Mouse (Mus musculus) left cerebral cortex, postnatal 4 days (tissue): ENCODE results near the gene Slc31a1. TPM values are rescaled to one million over a fixed set of nuclear protein-coding genes. Genes with fewer than 3 reads are reported as not detected.
A peak's percentile ranks its signal among the peaks of the same experiment; 100 is the strongest.

Experiments
- DNase-seq: peaks from one replicate; pipeline ENCODE4 v3.0.0-alpha.2; 2022
- intact Hi-C: fragments of 180-260 bp; cut with DNase I; formaldehyde crosslinking; loops from one replicate; pipeline ENCODE4 v1.15.1; 2025
- total RNA-seq, 2 experiments: library from RNA; stranded (reverse); gene quantifications; 2 replicates each; pipeline ENCODE4 v1.2.3; 2021

Slc31a1 gene
- total RNA-seq, 2 experiments from 2014 or later, result 26.7 to 28.7 TPM

GRCm38 (mm10) chr4:62398956-62399355 lies 38.4 kb downstream of the Slc31a1 start:
- intact Hi-C loops, result no loop called here
- DNase-seq, result no peak

GRCm38 (mm10) chr4:62406133-62406532 lies 45.6 kb downstream of the Slc31a1 start:
- DNase-seq, result no peak
- intact Hi-C loops, result no loop called here

GRCm38 (mm10) chr4:62407730-62408582 lies 47.4 kb downstream of the Slc31a1 start:
- intact Hi-C loops, result no loop called here
- peak; percentile 35 for DNase-seq

- DNase-seq, result peak; percentile 99
- intact Hi-C loops, result no loop called here
Observed at GRCm38 (mm10) chr4:62408601-62409282, 48.2 kb downstream of the Slc31a1 start, which contains the start of the genes Cdc26 and Prpf4. Gene Cdc26 (minus strand): TSS chr4:62408642. Gene Prpf4 (plus strand): TSS chr4:62408797.

GRCm38 (mm10) chr4:62409615-62410014 lies 49.1 kb downstream of the Slc31a1 start:
- intact Hi-C loops, result no loop called here
- DNase-seq, result no peak

- DNase-seq, result no peak
- intact Hi-C loops, result no loop called here
Observed at GRCm38 (mm10) chr4:62410325-62410724, 49.8 kb downstream of the Slc31a1 start.

GRCm38 (mm10) chr4:62411606-62412005 lies 51.1 kb downstream of the Slc31a1 start:
- no peak for DNase-seq
- intact Hi-C loops, result no loop called here

GRCm38 (mm10) chr4:62418448-62418847 lies 57.9 kb downstream of the Slc31a1 start:
- intact Hi-C loops, result no loop called here
- DNase-seq, result no peak

GRCm38 (mm10) chr4:62419091-62419490 lies 58.6 kb downstream of the Slc31a1 start:
- no peak for DNase-seq
- intact Hi-C loops, result no loop called here

GRCm38 (mm10) chr4:62425891-62426290 lies 65.4 kb downstream of the Slc31a1 start:
- intact Hi-C loops, result no loop called here

GRCm38 (mm10) chr4:62427978-62428758 lies 67.6 kb downstream of the Slc31a1 start:
- intact Hi-C loops, result no loop called here

More at GRCm38 (mm10) chr4:62425891-62426290, 65.4 kb downstream of the Slc31a1 start:
- DNase-seq, result no peak

GRCm38 (mm10) chr4:62429616-62430015 lies 69.1 kb downstream of the Slc31a1 start:
- intact Hi-C loops, result no loop called here
- DNase-seq, result no peak

More at GRCm38 (mm10) chr4:62427978-62428758, 67.6 kb downstream of the Slc31a1 start:
- DNase-seq, result no peak

GRCm38 (mm10) chr4:62430678-62431077 lies 70.2 kb downstream of the Slc31a1 start:
- intact Hi-C loops, result no loop called here
- no peak for DNase-seq

- DNase-seq, result no peak
- intact Hi-C loops, result no loop called here
Observed at GRCm38 (mm10) chr4:62431522-62431921, 71.0 kb downstream of the Slc31a1 start.

GRCm38 (mm10) chr4:62433939-62434870 lies 73.7 kb downstream of the Slc31a1 start:
- intact Hi-C loops, result no loop called here
- DNase-seq, result no peak

- intact Hi-C loops, result no loop called here
- no peak for DNase-seq
Observed at GRCm38 (mm10) chr4:62435081-62435480, 74.6 kb downstream of the Slc31a1 start, which contains the start of gene Rnf183. Gene Rnf183 (minus strand): TSS chr4:62435252.

- no peak for DNase-seq
- intact Hi-C loops, result no loop called here
Observed at GRCm38 (mm10) chr4:62437256-62437778, 76.8 kb downstream of the Slc31a1 start.

- intact Hi-C loops, result no loop called here
- no peak for DNase-seq
Observed at GRCm38 (mm10) chr4:62437871-62438270, 77.3 kb downstream of the Slc31a1 start.

- DNase-seq, result no peak
- intact Hi-C loops, result no loop called here
Observed at GRCm38 (mm10) chr4:62439793-62440192, 79.3 kb downstream of the Slc31a1 start.
